ENCODE assay signal across 8 mouse cellular contexts in the genomic region with DNA sequence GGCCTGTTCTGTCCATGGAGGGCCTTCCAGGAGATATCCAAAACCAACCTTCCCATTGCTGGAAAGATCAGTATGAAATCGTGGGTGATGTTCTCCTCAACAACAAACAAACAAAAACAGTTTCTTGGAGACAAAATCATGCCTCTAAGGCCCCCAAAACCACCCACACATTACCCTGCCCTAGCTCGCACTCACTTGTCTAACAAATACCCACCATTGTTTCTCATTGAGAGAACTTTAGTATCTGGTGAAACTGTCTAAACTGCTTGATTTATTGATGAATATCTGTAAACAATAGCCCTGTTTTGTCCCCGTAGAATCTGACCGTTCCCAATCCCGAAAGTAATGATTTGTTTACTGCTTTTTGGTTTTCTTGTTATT. TPM values are rescaled to one million over a fixed set of nuclear protein-coding genes. Genes with fewer than 3 reads are reported as not detected.
DNase-seq lines count a peak whose midpoint lies in the region; ATAC-seq and TF ChIP-seq lines count a peak whose summit lies in the region.

No protein-coding gene starts in this region.

- peak overlapping the region; percentile 97 for H3K27ac ChIP-seq in heart, embryonic 10.5 days
- no peak overlapping the region for H3K27ac ChIP-seq in CH12.LX (ENCODE audit: insufficient read depth, low read depth)
- peak overlapping the region; percentile 88 for H3K27ac ChIP-seq in forebrain, embryonic 15.5 days (replicated peaks)
- H3K27ac ChIP-seq in liver, embryonic 15.5 days (replicated peaks) = peak overlapping the region; percentile 93

- peak overlapping the region; percentile 87 for H3K4me3 ChIP-seq in heart, embryonic 10.5 days
- H3K4me3 ChIP-seq in CH12.LX (replicated peaks in 1 of 3; ENCODE audit: low read depth in 2 of 3, low read length in 2 of 3, poor library complexity in 1 of 3) = peak overlapping the region; percentile 24 to 93 (median 51)
- H3K4me3 ChIP-seq in forebrain, embryonic 15.5 days = peak overlapping the region; percentile 90
- peak overlapping the region; percentile 85 for H3K4me3 ChIP-seq in liver, embryonic 15.5 days (replicated peaks)

- peak; percentile 25; the same call in 1 of the 2 replicates for TF ChIP-seq EP300 in CH12.LX (IDR thresholded peaks at IDR 0.05; ENCODE audit: low read length)

- peak overlapping the region; percentile 37 for H3K4me2 ChIP-seq in CH12.LX (ENCODE audit: insufficient read depth, low read depth, poor library complexity, severe bottlenecking)
- H3K4me2 ChIP-seq in forebrain, embryonic 15.5 days (replicated peaks) = peak overlapping the region; percentile 67
- peak overlapping the region; percentile 74 for H3K4me2 ChIP-seq in liver, embryonic 15.5 days

- in situ Hi-C loops in CH12.LX (cut with MboI; ENCODE audit: low pct_ligation_motif_present, low pct_unique_long_range_greater_than_20kb, low sequenced_read_pairs) = no loop called here

- TF ChIP-seq CTCF in CH12.LX (conservative IDR thresholded peaks at IDR 0.05 in 1 of 2, IDR thresholded peaks at IDR 0.05 in 1 of 2; ENCODE audit: low read depth in 2 of 2, low read length in 2 of 2) = no peak

- no peak; the same call in 1 of the 2 replicates for ATAC-seq in forebrain, embryonic 15.5 days (replicated peaks)
- no peak; the same call in 1 of the 2 replicates for ATAC-seq in liver, embryonic 15.5 days (ENCODE audit: insufficient read depth)
- ATAC-seq in activated CD4-positive, CD25-positive, alpha-beta regulatory T cell, adult 4 months = no peak

- H3K9me3 ChIP-seq in heart, embryonic 10.5 days = no peaks in the 10 kb centered on the region
- no peaks in the 10 kb centered on the region for H3K9me3 ChIP-seq in CH12.LX (replicated peaks; ENCODE audit: low read length)
- no peaks in the 10 kb centered on the region for H3K9me3 ChIP-seq in forebrain, embryonic 15.5 days
- H3K9me3 ChIP-seq in liver, embryonic 15.5 days (replicated peaks) = no peaks in the 10 kb centered on the region

- DNase-seq in heart, embryonic 10.5 days (ENCODE audit: low spot score) = no peak
- DNase-seq in heart, adult 8-10 months (ENCODE audit: low spot score) = no peak
- no peak for DNase-seq in CH12.LX (ENCODE audit: extremely low read depth)
- DNase-seq in layer of hippocampus, postnatal 36 days = no peak
- DNase-seq in left cerebral cortex, adult 9 months (ENCODE audit: low spot score in 2 of 2) = no peak

- H3K27me3 ChIP-seq in heart, embryonic 10.5 days (ENCODE audit: insufficient read depth, poor library complexity, severe bottlenecking) = no peaks in the 10 kb centered on the region
- H3K27me3 ChIP-seq in CH12.LX (replicated peaks) = no peaks in the 10 kb centered on the region
- H3K27me3 ChIP-seq in forebrain, embryonic 15.5 days = no peaks in the 10 kb centered on the region
- H3K27me3 ChIP-seq in liver, embryonic 15.5 days = no peaks in the 10 kb centered on the region

- H3K79me2 ChIP-seq in CH12.LX (replicated peaks; ENCODE audit: control insufficient read depth, extremely low read depth, insufficient read depth, poor library complexity, severe bottlenecking) = peaks cover 34% of the 10 kb centered on the region

- H3K36me3 ChIP-seq in heart, embryonic 10.5 days = peaks cover 4% of the 10 kb centered on the region; the same call in 1 of the 2 replicates
- H3K36me3 ChIP-seq in CH12.LX (replicated peaks in 1 of 2; ENCODE audit: control insufficient read depth in 1 of 2, insufficient read depth in 1 of 2, low read length in 1 of 2) = no peaks in the 10 kb centered on the region
- no peaks in the 10 kb centered on the region for H3K36me3 ChIP-seq in forebrain, embryonic 15.5 days
- H3K36me3 ChIP-seq in liver, embryonic 15.5 days (replicated peaks) = 0 out of 2 replicates have a peak, but pooled peaks cover 3% of the 10 kb centered on the region

- peak overlapping the region; percentile 85 for H3K9ac ChIP-seq in CH12.LX (ENCODE audit: insufficient read depth, low read depth)
- peak overlapping the region; percentile 63 for H3K9ac ChIP-seq in forebrain, embryonic 15.5 days (replicated peaks)
- H3K9ac ChIP-seq in liver, embryonic 15.5 days = peak overlapping the region; percentile 49

- TF ChIP-seq RAD21 in CH12.LX (IDR thresholded peaks at IDR 0.05; ENCODE audit: low read depth, low read length) = no peak

- no peak for TF ChIP-seq POLR2A in CH12.LX (IDR thresholded peaks at IDR 0.05; ENCODE audit: low read depth, low read length)

- dilution Hi-C loops in CH12.LX (cut with MboI; ENCODE audit: extremely low pct_ligation_motif_present, extremely low pct_unique_long_range_greater_than_20kb, low sequenced_read_pairs) = no loop called here

- 70% methylated on average over 5 of the region's 5 CpGs for WGBS in heart, embryonic 10.5 days
- WGBS in forebrain, embryonic 15.5 days = 62% methylated on average over 5 of the region's 5 CpGs
- 49% methylated on average over 5 of the region's 5 CpGs for WGBS in liver, embryonic 15.5 days (ENCODE audit: insufficient replicate concordance)

- peaks cover 16% of the 10 kb centered on the region; the same call in 1 of the 2 replicates for H3K4me1 ChIP-seq in heart, embryonic 10.5 days
- peaks cover 0 to 8% of the 10 kb centered on the region in 2 experiments; a peak in 1 of 4 replicates for H3K4me1 ChIP-seq in CH12.LX (ENCODE audit: control insufficient read depth in 1 of 2, insufficient read depth in 2 of 2)
- H3K4me1 ChIP-seq in forebrain, embryonic 15.5 days = peaks cover 22% of the 10 kb centered on the region
- peaks cover 26% of the 10 kb centered on the region for H3K4me1 ChIP-seq in liver, embryonic 15.5 days (replicated peaks)

TF ChIP-seq in CH12.LX, 34 proteins besides CTCF, POLR2A, EP300 and RAD21:
- TF ChIP-seq ZC3H11A (IDR thresholded peaks at IDR 0.05; ENCODE audit: low read depth, low read length) (no peak), ETS1 (conservative IDR thresholded peaks at IDR 0.05; ENCODE audit: low read depth, low read length) (no peak; the same call in 1 of the 2 replicates), MAZ (IDR thresholded peaks at IDR 0.05; ENCODE audit: low read depth, low read length) (no peak), PAX5 (IDR thresholded peaks at IDR 0.05; ENCODE audit: low read length) (no peak), SIN3A (IDR thresholded peaks at IDR 0.05; ENCODE audit: low read length) (no peak), USF1 (IDR thresholded peaks at IDR 0.05; ENCODE audit: low read depth, low read length) (no peak), MAFK (IDR thresholded peaks at IDR 0.05; ENCODE audit: insufficient replicate concordance, low read length) (no peak), POLR2AphosphoS2 (IDR thresholded peaks at IDR 0.05; ENCODE audit: low read depth, low read length) (no peak), MXI1 (IDR thresholded peaks at IDR 0.05; ENCODE audit: low read depth, low read length) (no peak), ELF1 (IDR thresholded peaks at IDR 0.05; ENCODE audit: low read depth, low read length) (no peak), NRF1 (IDR thresholded peaks at IDR 0.05; ENCODE audit: low read depth, low read length) (no peak), JUN (IDR thresholded peaks at IDR 0.05; ENCODE audit: insufficient read depth, low read depth, low read length) (no peak)

RNA-seq across cellular contexts. Expression of gene Tent2, which starts 0.5 kb away (rescaled TPM):
- polyA plus RNA-seq in heart, embryonic 10.5 days (2016; fragmentation: Nextera tagmentation; extraction: Ambion mirVana) = 51.2 and 60.2 TPM in 2 replicates
- 10 to 100 TPM; 10.7 to 14.7 (median 12.1) TPM for total RNA-seq in heart, adult 8-10 months (2022)
- total RNA-seq in CH12.LX (2012; rRNA removed) (20.6 and 21.8 TPM in 2 replicates), CH12.LX (2014; rRNA removed) (45.8 and 52.1 TPM in 2 replicates)
- polyA plus RNA-seq in CH12.LX (2012; ENCODE audit: insufficient read length, low read depth) = 44.0 and 62.1 TPM in 2 replicates
- 45.3 and 45.9 TPM in 2 replicates for polyA plus RNA-seq in forebrain, embryonic 15.5 days (2015; fragmentation: Nextera tagmentation; extraction: Ambion mirVana)
- 31.7 and 33.8 TPM in 2 replicates for polyA plus RNA-seq in liver, embryonic 15.5 days (2015; fragmentation: Nextera tagmentation; extraction: Ambion mirVana)
- 10 to 100 TPM; 11.5 to 16.1 TPM for polyA plus RNA-seq in activated CD4-positive, CD25-positive, alpha-beta regulatory T cell, adult 4 months (2017; shearing (Covaris generic))
- 10 to 100 TPM; 25.4 to 28.0 TPM for total RNA-seq in layer of hippocampus, postnatal 36 days (2021)

RNA-seq across cellular contexts. Expression of gene Cmya5, which starts 48.1 kb away (rescaled TPM):
- polyA plus RNA-seq in heart, embryonic 10.5 days (2016; fragmentation: Nextera tagmentation; extraction: Ambion mirVana) = 1.4 and 2.5 TPM in 2 replicates
- 100 to 1,000 TPM; 378 to 419 (median 409) TPM for total RNA-seq in heart, adult 8-10 months (2022)
- total RNA-seq in CH12.LX (2012; rRNA removed) (0.59 and 0.63 TPM in 2 replicates), CH12.LX (2014; rRNA removed) (0.15 and 0.19 TPM in 2 replicates)
- polyA plus RNA-seq in CH12.LX (2012; ENCODE audit: insufficient read length, low read depth) = 0.25 and 0.34 TPM in 2 replicates
- 0.15 and 0.19 TPM in 2 replicates for polyA plus RNA-seq in forebrain, embryonic 15.5 days (2015; fragmentation: Nextera tagmentation; extraction: Ambion mirVana)
- 0.07 and 0.12 TPM in 2 replicates for polyA plus RNA-seq in liver, embryonic 15.5 days (2015; fragmentation: Nextera tagmentation; extraction: Ambion mirVana)
- under 1 TPM; 0.38 to 0.59 TPM for polyA plus RNA-seq in activated CD4-positive, CD25-positive, alpha-beta regulatory T cell, adult 4 months (2017; shearing (Covaris generic))
- total RNA-seq in layer of hippocampus, postnatal 36 days (2021) = 1 to 10 TPM; 2.9 to 3.1 TPM
